Mouse (Mus musculus) heart, adult 2 months (tissue): ENCODE measurements around the gene Sec14l2. TPM values are rescaled to one million over a fixed set of nuclear protein-coding genes. Genes with fewer than 3 reads are reported as not detected.

Experiments
- DNase-seq, 2 experiments: peaks; one replicate each; pipeline ENCODE4 v3.0.0; 2021
- H3K27ac ChIP-seq: fragments of 200-600 bp; 2 replicates; pipeline ENCODE4 v1.8.1; 2022
- H3K27me3 ChIP-seq: fragments of 200-500 bp; 2 replicates; pipeline ENCODE4 v1.6.1; 2012; ENCODE audit warnings: mild to moderate bottlenecking, low read length, inconsistent platforms, mixed read lengths; ENCODE audit not compliant: control insufficient read depth, insufficient read depth
- H3K36me3 ChIP-seq: fragments of 200-500 bp; 2 replicates; pipeline ENCODE4 v1.6.1; 2012; ENCODE audit warnings: low read length, inconsistent platforms; ENCODE audit not compliant: control insufficient read depth, insufficient read depth
- H3K4me1 ChIP-seq: fragments of 200-500 bp; 2 replicates; pipeline ENCODE4 v1.6.1; 2011; ENCODE audit warnings: low read length; ENCODE audit not compliant: control insufficient read depth, insufficient read depth
- H3K4me3 ChIP-seq: fragments of 200-600 bp; 2 replicates; pipeline ENCODE4 v1.8.1; 2022
- H3K79me2 ChIP-seq: fragments of 200-500 bp; replicated peaks from 2 replicates; pipeline ENCODE4 v1.6.1; 2012; ENCODE audit warnings: mild to moderate bottlenecking, inconsistent platforms, low read length, moderate library complexity, mixed read lengths; ENCODE audit not compliant: control insufficient read depth, insufficient read depth
- H3K9ac ChIP-seq: fragments of 200-500 bp; 2 replicates; pipeline ENCODE4 v1.6.1; 2012; ENCODE audit warnings: low read depth, mild to moderate bottlenecking, control low read depth, inconsistent platforms, low read length, mixed read lengths
- CTCF ChIP-seq: fragments of 200-600 bp; IDR thresholded peaks from 2 replicates; pipeline ENCODE4 v1.8.1; 2022; ENCODE audit warnings: antibody characterized with exemption, mild to moderate bottlenecking, moderate library complexity
- EP300 ChIP-seq: fragments of 200-500 bp; IDR thresholded peaks from 2 replicates; pipeline ENCODE4 v1.6.1; 2011; ENCODE audit warnings: low read depth, low read length, control low read depth; ENCODE audit not compliant: insufficient read depth
- POLR2A ChIP-seq: fragments of 200-500 bp; IDR thresholded peaks from 2 replicates; pipeline ENCODE4 v1.6.1; 2011; ENCODE audit warnings: mild to moderate bottlenecking, low read depth, low read length, control low read depth; ENCODE audit not compliant: insufficient read depth
- WGBS: fragments of 180-500 bp; shearing (Covaris S2); methylation state at CpG from one replicate; pipeline ENCODE4 v1.1.7; 2018; 5-methylcytosine and 5-hydroxymethylcytosine counted together
- intact Hi-C: fragments of 180-260 bp; cut with DNase I; formaldehyde crosslinking; loops from one replicate; pipeline ENCODE4 v1.15.1; 2025
- microRNA-seq, 2 experiments: library from miRNA; unstranded; fragments of <30 nt; microRNA quantifications; one replicate each; pipeline ENCODE4 v1.2.0; 2021
- polyA plus RNA-seq: library from polyadenylated mRNA; depleted of rRNA; stranded (reverse); fragments of >200 nt; gene quantifications from 2 replicates; pipeline ENCODE4 v1.2.3, GENCODE M21; 2012; rRNA removed
- total RNA-seq, 2 experiments: library from RNA; stranded (reverse); gene quantifications; 2 replicates each; pipeline ENCODE4 v1.2.3; 2021

Gene Sec14l2
- total and polyA plus RNA-seq, 3 experiments, result 0.52 to 0.89 (median 0.53) TPM

- Histone ChIP-seq H3K4me3 (no peak overlapping the region), H3K9ac (no peak overlapping the region), H3K27ac (no peak overlapping the region), H3K4me1 (no peaks in the 10 kb centered on the region), H3K79me2 (no peaks in the 10 kb centered on the region), H3K36me3 (no peaks in the 10 kb centered on the region), H3K27me3 (peaks cover 2% of the 10 kb centered on the region; the same call in 1 of the 2 replicates)
- intact Hi-C loops, result no loop called here
- no peak for TF ChIP-seq EP300
- no peak for TF ChIP-seq CTCF
- no peak for TF ChIP-seq POLR2A
- no peak for DNase-seq
- 92% methylated on average over 4 of the region's 4 CpGs for WGBS
These were observed 60.7 kb downstream of the Sec14l2 start for GRCm38 (mm10) chr11:4062523-4062922.

DNA sequence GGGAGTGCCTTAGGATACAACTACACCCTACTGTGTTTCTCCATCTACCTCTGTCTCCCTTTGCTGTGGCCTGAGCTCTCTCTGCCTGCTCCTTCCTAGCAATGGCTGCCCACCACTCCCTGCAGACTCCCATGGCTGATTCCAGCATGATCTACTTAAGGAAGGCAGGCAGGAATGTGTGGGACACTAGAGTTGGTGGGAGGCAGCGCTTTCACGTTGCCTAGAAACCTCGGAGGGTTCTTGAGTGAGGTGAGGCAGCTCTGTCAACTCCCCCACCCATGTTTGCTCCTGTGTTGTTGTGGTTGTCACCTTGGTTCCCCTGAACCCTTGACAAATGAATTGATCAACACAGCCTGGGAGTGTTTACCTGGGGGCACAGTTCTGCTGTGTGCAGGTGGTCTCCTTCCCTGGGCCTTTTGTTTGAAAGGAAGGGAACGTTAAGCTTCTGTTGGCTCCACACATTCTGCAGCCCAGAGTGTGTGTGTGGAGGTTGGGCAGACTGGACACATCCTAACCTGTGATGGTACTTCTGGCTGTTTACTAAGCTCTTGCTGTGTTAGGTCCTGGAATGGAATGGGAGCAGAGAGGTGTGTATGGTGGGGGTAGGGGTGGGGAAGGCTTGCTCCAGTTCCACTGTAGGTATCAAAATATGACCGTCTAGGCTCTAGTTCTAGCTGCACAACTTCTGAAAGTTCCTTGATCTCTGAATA is 62.2 kb downstream of the Sec14l2 start:
- WGBS, result 67% methylated on average over 5 of the region's 5 CpGs
- no peak for DNase-seq
- Histone ChIP-seq H3K79me2 (no peaks in the 10 kb centered on the region), H3K27me3 (peaks cover 2% of the 10 kb centered on the region; the same call in 1 of the 2 replicates), H3K27ac (no peak overlapping the region), H3K9ac (no peak overlapping the region), H3K4me3 (no peak overlapping the region), H3K36me3 (no peaks in the 10 kb centered on the region), H3K4me1 (no peaks in the 10 kb centered on the region)
- intact Hi-C loops, result no loop called here
- TF ChIP-seq CTCF, result no peak

GRCm38 (mm10) chr11:4053586-4053985 is 69.6 kb downstream of the Sec14l2 start:
- intact Hi-C loops, result loop anchor here (2.0 kb wide), 1 partner anchor 29 kb away; no protein-coding TSS in a partner anchor

GRCm38 (mm10) chr11:4048438-4048837 is 74.8 kb downstream of the Sec14l2 start:
- intact Hi-C loops, result no loop called here
- H3K4me1 ChIP-seq, result no peaks in the 10 kb centered on the region
- no peak overlapping the region for H3K27ac ChIP-seq
- H3K4me3 ChIP-seq, result no peak overlapping the region
- no peaks in the 10 kb centered on the region for H3K36me3 ChIP-seq
- DNase-seq, result no peak
- no peak overlapping the region for H3K9ac ChIP-seq
- H3K79me2 ChIP-seq, result no peaks in the 10 kb centered on the region
- 89% methylated on average over 6 of the region's 6 CpGs for WGBS
- no peaks in the 10 kb centered on the region for H3K27me3 ChIP-seq
- no peak for TF ChIP-seq EP300
- TF ChIP-seq POLR2A, result no peak
- TF ChIP-seq CTCF, result no peak

More at GRCm38 (mm10) chr11:4053586-4053985, 69.6 kb downstream of the Sec14l2 start:
- no peaks in the 10 kb centered on the region for H3K79me2 ChIP-seq
- no peaks in the 10 kb centered on the region for H3K36me3 ChIP-seq
- H3K27ac ChIP-seq, result no peak overlapping the region
- no peak overlapping the region for H3K9ac ChIP-seq
- 0 out of 2 replicates have a peak, but pooled peaks have one; percentile 23 for TF ChIP-seq EP300
- TF ChIP-seq CTCF, result peak; percentile 94
- TF ChIP-seq POLR2A, result no peak
- no peaks in the 10 kb centered on the region for H3K4me1 ChIP-seq
- no peak overlapping the region for H3K4me3 ChIP-seq
- no peaks in the 10 kb centered on the region for H3K27me3 ChIP-seq
- DNase-seq, result peak; percentile 40 to 65
- WGBS, result 20% methylated on average over 5 of the region's 5 CpGs

- 93% methylated on average over 2 of the region's 2 CpGs for WGBS
- no peak for DNase-seq
- H3K9ac ChIP-seq, result no peak overlapping the region
These were observed 75.4 kb downstream of the Sec14l2 start for GRCm38 (mm10) chr11:4047766-4048165.

More at GRCm38 (mm10) chr11:4047766-4048165, 75.4 kb downstream of the Sec14l2 start:
- no peaks in the 10 kb centered on the region for H3K79me2 ChIP-seq
- no peak overlapping the region for H3K4me3 ChIP-seq
- H3K4me1 ChIP-seq, result no peaks in the 10 kb centered on the region
- H3K36me3 ChIP-seq, result no peaks in the 10 kb centered on the region
- H3K27me3 ChIP-seq, result no peaks in the 10 kb centered on the region
- intact Hi-C loops, result no loop called here
- H3K27ac ChIP-seq, result no peak overlapping the region
- TF ChIP-seq POLR2A, result no peak
- TF ChIP-seq EP300, result no peak
- no peak for TF ChIP-seq CTCF

Small RNAs within 50 kb of the gene (microRNA-seq; reads per million reads assigned to microRNA genes)
- 0 to 1.1 reads per million in 2 experiments for gene Mir3060

Other genes with a start within 250 kb of the Sec14l2 start
- under 1 TPM; 0.57 to 0.81 TPM for gene 4921536K21Rik, start 228.3 kb downstream of the Sec14l2 start, total RNA-seq
- 0.57 and 0.76 TPM in 2 replicates for gene 4921536K21Rik, start 228.3 kb downstream of the Sec14l2 start, polyA plus RNA-seq
- 10 to 100 TPM; 32.6 to 47.8 TPM for gene Dusp18, start 228.2 kb downstream of the Sec14l2 start, total RNA-seq
- 29.1 and 52.6 TPM in 2 replicates for gene Dusp18, start 228.2 kb downstream of the Sec14l2 start, polyA plus RNA-seq
- gene Slc35e4, start 208.8 kb downstream of the Sec14l2 start, total RNA-seq, result 1 to 10 TPM; 3.9 to 6.9 TPM
- 4.5 and 6.3 TPM in 2 replicates for gene Slc35e4, start 208.8 kb downstream of the Sec14l2 start, polyA plus RNA-seq
- gene Tcn2, start 191.3 kb downstream of the Sec14l2 start, total RNA-seq, result 10 to 100 TPM; 41.3 to 42.9 TPM
- gene Tcn2, start 191.3 kb downstream of the Sec14l2 start, polyA plus RNA-seq, result 69.4 and 90.6 TPM in 2 replicates
- gene Pes1, start 159.4 kb downstream of the Sec14l2 start, total RNA-seq, result 10 to 100 TPM; 26.6 to 27.3 TPM
- 19.4 and 26.5 TPM in 2 replicates for gene Pes1, start 159.4 kb downstream of the Sec14l2 start, polyA plus RNA-seq
- not detected for gene 4930556J24Rik, start 146.6 kb downstream of the Sec14l2 start, total RNA-seq
- not detected in 2 replicates for gene 4930556J24Rik, start 146.6 kb downstream of the Sec14l2 start, polyA plus RNA-seq
- gene Gal3st1, start 139.8 kb downstream of the Sec14l2 start, total RNA-seq, result under 1 TPM; 0.18 to 0.21 TPM
- gene Gal3st1, start 139.8 kb downstream of the Sec14l2 start, polyA plus RNA-seq, result 0.47 and 1.1 TPM in 2 replicates
- gene Sec14l4, start 92.0 kb downstream of the Sec14l2 start, total RNA-seq, result under 1 TPM; 0.14 to 0.47 TPM
- 0.32 and 0.57 TPM in 2 replicates for gene Sec14l4, start 92.0 kb downstream of the Sec14l2 start, polyA plus RNA-seq
- gene Sec14l3, start 58.6 kb downstream of the Sec14l2 start, total RNA-seq, result not detected
- gene Sec14l3, start 58.6 kb downstream of the Sec14l2 start, polyA plus RNA-seq, result 15.0 TPM in 1 of 2 replicates, not detected in the other
- gene Mtfp1, start 28.0 kb downstream of the Sec14l2 start, total RNA-seq, result 100 to 1,000 TPM; 129 to 141 TPM
- 158 and 167 TPM in 2 replicates for gene Mtfp1, start 28.0 kb downstream of the Sec14l2 start, polyA plus RNA-seq
- gene Rnf215, start 11.8 kb upstream of the Sec14l2 start, total RNA-seq, result 10 to 100 TPM; 12.9 to 13.4 TPM
- gene Rnf215, start 11.8 kb upstream of the Sec14l2 start, polyA plus RNA-seq, result 16.1 and 17.7 TPM in 2 replicates
- gene Ccdc157, start 36.9 kb upstream of the Sec14l2 start, total RNA-seq, result 1 to 10 TPM; 4.5 to 4.6 TPM
- gene Ccdc157, start 36.9 kb upstream of the Sec14l2 start, polyA plus RNA-seq, result 6.7 and 9.9 TPM in 2 replicates
- gene Sf3a1, start 36.9 kb upstream of the Sec14l2 start, total RNA-seq, result 10 to 100 TPM; 37.2 to 38.7 TPM
- gene Sf3a1, start 36.9 kb upstream of the Sec14l2 start, polyA plus RNA-seq, result 17.9 and 23.4 TPM in 2 replicates
- gene Tbc1d10a, start 63.4 kb upstream of the Sec14l2 start, total RNA-seq, result 10 to 100 TPM; 10.1 to 10.7 TPM
- 17.3 and 22.3 TPM in 2 replicates for gene Tbc1d10a, start 63.4 kb upstream of the Sec14l2 start, polyA plus RNA-seq
- gene Castor1, start 94.8 kb upstream of the Sec14l2 start, total RNA-seq, result 1 to 10 TPM; 4.0 to 5.9 TPM
- gene Castor1, start 94.8 kb upstream of the Sec14l2 start, polyA plus RNA-seq, result 10.7 and 13.5 TPM in 2 replicates
- gene Osm, start 113.0 kb upstream of the Sec14l2 start, total RNA-seq, result under 1 TPM; 0.13 to 0.14 TPM
- gene Osm, start 113.0 kb upstream of the Sec14l2 start, polyA plus RNA-seq, result 0.14 and 0.15 TPM in 2 replicates
- gene Lif, start 134.1 kb upstream of the Sec14l2 start, total RNA-seq, result under 1 TPM; 0.21 to 0.36 TPM
- 1.5 TPM in 2 replicates for gene Lif, start 134.1 kb upstream of the Sec14l2 start, polyA plus RNA-seq